Mouse (Mus musculus): ENCODE results near the gene Eps8l3.

- TF ChIP-seq CTCF (conservative IDR thresholded peaks at IDR 0.05; ENCODE audit: low read length) (no peak), POU5F1 (IDR thresholded peaks at IDR 0.05; ENCODE audit: borderline replicate concordance, low read length) (no peak), NANOG (IDR thresholded peaks at IDR 0.05; ENCODE audit: borderline replicate concordance, low read length) (no peak)
Measured at GRCm38 (mm10) chr3:107835301-107835700, 41.7 kb upstream of the Eps8l3 start.

Data from E14TG2a.4 (cell line).